Mouse (Mus musculus): ENCODE data around the gene Fktn. TPM values are rescaled to one million over a fixed set of nuclear protein-coding genes. Genes with fewer than 3 reads are reported as not detected.
A peak's percentile ranks its signal among the peaks of the same experiment; 100 is the strongest.
"Not testable (repeated sequence)": the region's sequence is repeated elsewhere in the genome, so short reads cannot be mapped to it uniquely, and the experiment has no call there.

Gene Fktn
- polyA plus RNA-seq, 1 experiment from 2014 or later: 18.7 TPM

DNA sequence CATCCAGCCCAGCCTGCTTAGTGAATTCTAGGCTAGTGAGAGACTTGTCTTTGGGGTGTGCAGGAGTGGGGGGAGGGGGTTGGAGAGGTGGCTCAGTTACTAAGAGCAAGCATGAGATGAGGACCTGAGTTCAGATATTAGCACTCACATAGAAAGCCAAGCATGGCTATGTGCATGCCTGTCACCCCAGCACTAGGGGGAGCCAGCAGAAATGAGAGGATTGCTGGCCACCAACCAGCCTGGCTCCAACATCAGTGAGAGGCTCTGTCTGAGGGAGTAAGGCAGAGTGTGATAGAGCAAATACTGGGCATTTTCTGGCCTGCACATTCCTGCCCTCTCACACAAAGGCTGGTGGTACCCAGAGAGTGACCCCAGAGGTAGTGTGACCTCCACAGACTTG is 2.2 kb downstream of the Fktn start:
- Histone ChIP-seq H3K4me1 (replicated peaks; ENCODE audit: control insufficient read depth, insufficient read depth, low read length) (no peaks in the 10 kb centered on the region), H3K36me3 (ENCODE audit: control insufficient read depth, insufficient read depth, low read length) (no peaks in the 10 kb centered on the region), H3K9ac (ENCODE audit: low read depth, low read length) (no peak overlapping the region), H3K4me2 (replicated peaks; ENCODE audit: low read depth, low read length) (no peak overlapping the region), H3K4me3 (ENCODE audit: low read depth, low read length) (no peak overlapping the region), H3K27me3 (ENCODE audit: control insufficient read depth, insufficient read depth, low read length) (no peaks in the 10 kb centered on the region), H3K9me3 (ENCODE audit: control insufficient read depth, low read length) (no peaks in the 10 kb centered on the region), H3K27ac (ENCODE audit: low read depth, low read length) (no peak overlapping the region)
- DNase-seq (ENCODE audit: low spot score) (no peak), ATAC-seq (ENCODE audit: low FRiP score) (no peak)

DNA sequence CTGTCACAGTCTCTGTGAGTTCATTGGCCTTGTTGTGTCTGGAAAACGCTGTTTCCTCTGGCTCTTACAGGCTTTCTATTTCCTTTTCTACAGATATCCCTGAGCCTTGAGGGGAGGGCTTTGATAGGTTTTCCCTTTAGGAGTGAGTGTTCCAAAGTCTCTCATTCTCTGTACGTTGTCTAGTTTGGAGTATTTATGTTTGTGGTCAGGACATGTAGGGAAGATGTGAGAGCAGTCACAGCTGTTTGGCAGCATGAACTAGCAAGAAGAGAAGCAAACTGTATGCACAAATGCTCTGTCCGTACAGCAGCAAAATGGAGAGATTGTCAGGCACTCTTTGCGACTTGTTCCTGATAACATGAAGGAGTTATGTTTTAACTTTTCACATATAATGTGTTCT is 3.7 kb downstream of the Fktn start:
- DNase-seq (ENCODE audit: low spot score) (no peak), ATAC-seq (ENCODE audit: low FRiP score) (no peak)
- Histone ChIP-seq H3K9ac (ENCODE audit: low read depth, low read length) (no peak overlapping the region), H3K4me2 (replicated peaks; ENCODE audit: low read depth, low read length) (no peak overlapping the region), H3K4me3 (ENCODE audit: low read depth, low read length) (no peak overlapping the region), H3K4me1 (replicated peaks; ENCODE audit: control insufficient read depth, insufficient read depth, low read length) (no peaks in the 10 kb centered on the region), H3K36me3 (ENCODE audit: control insufficient read depth, insufficient read depth, low read length) (no peaks in the 10 kb centered on the region), H3K27me3 (ENCODE audit: control insufficient read depth, insufficient read depth, low read length) (no peaks in the 10 kb centered on the region), H3K9me3 (ENCODE audit: control insufficient read depth, low read length) (no peaks in the 10 kb centered on the region), H3K27ac (ENCODE audit: low read depth, low read length) (no peak overlapping the region)
- WGBS: 84% methylated on average over 4 of the region's 4 CpGs

- no peak for ATAC-seq (ENCODE audit: low FRiP score)
- Histone ChIP-seq H3K4me1 (replicated peaks; ENCODE audit: control insufficient read depth, insufficient read depth, low read length) (no peaks in the 10 kb centered on the region), H3K9me3 (ENCODE audit: control insufficient read depth, low read length) (no peaks in the 10 kb centered on the region), H3K27me3 (ENCODE audit: control insufficient read depth, insufficient read depth, low read length) (no peaks in the 10 kb centered on the region), H3K27ac (ENCODE audit: low read depth, low read length) (no peak overlapping the region), H3K4me2 (replicated peaks; ENCODE audit: low read depth, low read length) (no peak overlapping the region), H3K4me3 (ENCODE audit: low read depth, low read length) (no peak overlapping the region), H3K9ac (ENCODE audit: low read depth, low read length) (no peak overlapping the region), H3K36me3 (ENCODE audit: control insufficient read depth, insufficient read depth, low read length) (no peaks in the 10 kb centered on the region)
- 89% methylated on average over 5 of the region's 5 CpGs for WGBS
- no peak for DNase-seq (ENCODE audit: low spot score)
These were observed 4.5 kb downstream of the Fktn start for GRCm38 (mm10) chr4:53718261-53718660.

GRCm38 (mm10) chr4:53722506-53722905 is 8.7 kb downstream of the Fktn start:
- H3K4me2 ChIP-seq (replicated peaks; ENCODE audit: low read depth, low read length): no peak overlapping the region
- WGBS: 90% methylated on average over 4 of the region's 4 CpGs
- ATAC-seq (ENCODE audit: low FRiP score): no peak
- H3K9me3 ChIP-seq (ENCODE audit: control insufficient read depth, low read length): no peaks in the 10 kb centered on the region
- no peak overlapping the region for H3K9ac ChIP-seq (ENCODE audit: low read depth, low read length)
- H3K27ac ChIP-seq (ENCODE audit: low read depth, low read length): no peak overlapping the region
- DNase-seq (ENCODE audit: low spot score): no peak
- no peaks in the 10 kb centered on the region for H3K36me3 ChIP-seq (ENCODE audit: control insufficient read depth, insufficient read depth, low read length)
- H3K27me3 ChIP-seq (ENCODE audit: control insufficient read depth, insufficient read depth, low read length): no peaks in the 10 kb centered on the region
- no peaks in the 10 kb centered on the region for H3K4me1 ChIP-seq (replicated peaks; ENCODE audit: control insufficient read depth, insufficient read depth, low read length)
- no peak overlapping the region for H3K4me3 ChIP-seq (ENCODE audit: low read depth, low read length)

- not testable (repeated sequence) for H3K27ac ChIP-seq (ENCODE audit: low read depth, low read length); DNase-seq (ENCODE audit: low spot score); H3K9me3 ChIP-seq (ENCODE audit: control insufficient read depth, low read length); H3K9ac ChIP-seq (ENCODE audit: low read depth, low read length); H3K36me3 ChIP-seq (ENCODE audit: control insufficient read depth, insufficient read depth, low read length); ATAC-seq (ENCODE audit: low FRiP score); H3K4me2 ChIP-seq (replicated peaks; ENCODE audit: low read depth, low read length); H3K4me1 ChIP-seq (replicated peaks; ENCODE audit: control insufficient read depth, insufficient read depth, low read length); H3K4me3 ChIP-seq (ENCODE audit: low read depth, low read length); H3K27me3 ChIP-seq (ENCODE audit: control insufficient read depth, insufficient read depth, low read length)
- WGBS: 84% methylated on average over 2 of the region's 2 CpGs
These were observed 12.3 kb downstream of the Fktn start for GRCm38 (mm10) chr4:53726100-53726499.

DNA sequence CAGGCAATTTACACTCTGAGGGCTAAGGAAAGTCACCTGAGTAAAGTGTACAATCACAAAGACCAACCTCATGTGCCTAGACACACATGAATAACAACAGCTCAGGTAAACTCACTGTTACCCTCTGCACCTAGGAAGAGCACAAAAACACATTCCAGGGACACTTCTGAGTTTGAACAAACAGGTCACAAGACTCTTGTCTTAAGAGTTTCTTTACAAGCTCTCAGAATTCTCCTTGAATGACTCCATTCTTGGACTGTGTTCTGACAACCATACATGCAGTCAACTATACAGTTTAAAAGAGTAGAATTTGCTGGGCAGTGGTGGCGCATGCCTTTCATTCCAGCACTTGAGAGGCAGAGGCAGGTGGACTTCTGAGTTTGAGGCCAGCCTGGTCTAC is 14.3 kb downstream of the Fktn start:
- Histone ChIP-seq H3K4me1 (replicated peaks; ENCODE audit: control insufficient read depth, insufficient read depth, low read length) (no peaks in the 10 kb centered on the region), H3K9ac (ENCODE audit: low read depth, low read length) (no peak overlapping the region), H3K4me2 (replicated peaks; ENCODE audit: low read depth, low read length) (no peak overlapping the region), H3K27ac (ENCODE audit: low read depth, low read length) (no peak overlapping the region), H3K4me3 (ENCODE audit: low read depth, low read length) (no peak overlapping the region), H3K36me3 (ENCODE audit: control insufficient read depth, insufficient read depth, low read length) (no peaks in the 10 kb centered on the region), H3K9me3 (ENCODE audit: control insufficient read depth, low read length) (no peaks in the 10 kb centered on the region), H3K27me3 (ENCODE audit: control insufficient read depth, insufficient read depth, low read length) (no peaks in the 10 kb centered on the region)
- ATAC-seq (ENCODE audit: low FRiP score): no peak
- no peak for DNase-seq (ENCODE audit: low spot score)
- WGBS: 94% methylated on average over 1 of the region's 1 CpGs

- Histone ChIP-seq H3K9me3 (ENCODE audit: control insufficient read depth, low read length) (no peaks in the 10 kb centered on the region), H3K4me3 (ENCODE audit: low read depth, low read length) (no peak overlapping the region), H3K4me2 (replicated peaks; ENCODE audit: low read depth, low read length) (no peak overlapping the region), H3K27me3 (ENCODE audit: control insufficient read depth, insufficient read depth, low read length) (no peaks in the 10 kb centered on the region), H3K27ac (ENCODE audit: low read depth, low read length) (no peak overlapping the region), H3K9ac (ENCODE audit: low read depth, low read length) (no peak overlapping the region), H3K4me1 (replicated peaks; ENCODE audit: control insufficient read depth, insufficient read depth, low read length) (no peaks in the 10 kb centered on the region), H3K36me3 (ENCODE audit: control insufficient read depth, insufficient read depth, low read length) (peaks cover 3% of the 10 kb centered on the region; the same call in 1 of the 2 replicates)
- 45% methylated on average over 6 of the region's 6 CpGs for WGBS
- no peak for ATAC-seq (ENCODE audit: low FRiP score)
- peak; percentile 76 for DNase-seq (ENCODE audit: low spot score)
These were observed 25.3 kb downstream of the Fktn start for GRCm38 (mm10) chr4:53738956-53739616.

DNA sequence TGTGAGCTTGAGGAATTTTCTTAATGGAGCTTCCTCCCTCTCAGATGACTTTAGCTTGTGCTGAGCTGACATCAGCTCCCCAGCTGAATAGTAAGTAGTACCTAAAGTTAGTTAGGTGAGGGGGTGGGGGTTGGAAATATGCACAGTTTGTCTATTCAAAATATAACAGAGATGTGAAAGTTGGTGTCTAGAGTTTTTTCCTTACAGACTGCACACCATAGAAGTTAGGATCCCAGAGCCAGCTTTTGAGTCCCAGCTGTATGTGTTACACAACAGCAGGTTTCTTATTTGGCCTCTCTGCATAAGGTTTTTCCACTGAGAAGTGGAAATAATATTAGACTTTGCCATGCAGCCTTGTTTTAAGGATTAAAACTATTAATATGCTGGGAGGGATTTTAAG is 36.0 kb downstream of the Fktn start:
- DNase-seq (ENCODE audit: low spot score): no peak
- no peaks in the 10 kb centered on the region for H3K36me3 ChIP-seq (ENCODE audit: control insufficient read depth, insufficient read depth, low read length)

GRCm38 (mm10) chr4:53750391-53751120 is 36.8 kb downstream of the Fktn start:
- H3K4me2 ChIP-seq (replicated peaks; ENCODE audit: low read depth, low read length): no peak overlapping the region
- H3K36me3 ChIP-seq (ENCODE audit: control insufficient read depth, insufficient read depth, low read length): no peaks in the 10 kb centered on the region
- DNase-seq (ENCODE audit: low spot score) (peak; percentile 10), ATAC-seq (ENCODE audit: low FRiP score) (no peak)
- H3K27me3 ChIP-seq (ENCODE audit: control insufficient read depth, insufficient read depth, low read length): no peaks in the 10 kb centered on the region
- 78% methylated on average over 16 of the region's 16 CpGs for WGBS
- no peak overlapping the region for H3K9ac ChIP-seq (ENCODE audit: low read depth, low read length)
- H3K27ac ChIP-seq (ENCODE audit: low read depth, low read length): no peak overlapping the region
- no peaks in the 10 kb centered on the region for H3K4me1 ChIP-seq (replicated peaks; ENCODE audit: control insufficient read depth, insufficient read depth, low read length)
- H3K9me3 ChIP-seq (ENCODE audit: control insufficient read depth, low read length): no peaks in the 10 kb centered on the region
- no peak overlapping the region for H3K4me3 ChIP-seq (ENCODE audit: low read depth, low read length)

More for the DNA sequence above, 36.0 kb downstream of the Fktn start:
- Histone ChIP-seq H3K4me3 (ENCODE audit: low read depth, low read length) (no peak overlapping the region), H3K4me2 (replicated peaks; ENCODE audit: low read depth, low read length) (no peak overlapping the region), H3K9ac (ENCODE audit: low read depth, low read length) (no peak overlapping the region), H3K9me3 (ENCODE audit: control insufficient read depth, low read length) (no peaks in the 10 kb centered on the region), H3K27me3 (ENCODE audit: control insufficient read depth, insufficient read depth, low read length) (no peaks in the 10 kb centered on the region), H3K27ac (ENCODE audit: low read depth, low read length) (no peak overlapping the region), H3K4me1 (replicated peaks; ENCODE audit: control insufficient read depth, insufficient read depth, low read length) (no peaks in the 10 kb centered on the region)
- no peak for ATAC-seq (ENCODE audit: low FRiP score)

All from hindbrain, embryonic 11.5 days (tissue).